Mouse (Mus musculus): ENCODE results near the gene Cd300lb. TPM values are rescaled to one million over a fixed set of nuclear protein-coding genes. Genes with fewer than 3 reads are reported as not detected.

Gene Cd300lb
- polyA plus RNA-seq, 1 experiment: 1.1 TPM

GRCm38 (mm10) chr11:114890542-114890941, 43.6 kb downstream of the Cd300lb start:
- H3K4me3 ChIP-seq (ENCODE audit: control insufficient read depth, insufficient read depth, low read length): no peak overlapping the region; the same call in 1 of the 2 replicates
- no peak for TF ChIP-seq POLR2A (IDR thresholded peaks at IDR 0.05; ENCODE audit: control insufficient read depth, extremely low read depth, insufficient read depth, low read length, poor library complexity)
- no peak for TF ChIP-seq CTCF (IDR thresholded peaks at IDR 0.05; ENCODE audit: borderline replicate concordance, control insufficient read depth, extremely low read depth, insufficient read depth, low read length, poor library complexity)
- no peaks in the 10 kb centered on the region; the same call in 1 of the 2 replicates for H3K27me3 ChIP-seq (ENCODE audit: control insufficient read depth, insufficient read depth, low read length)
- WGBS: 12% methylated on average over 5 of the region's 5 CpGs
- DNase-seq: no peak
- no peaks in the 10 kb centered on the region for H3K36me3 ChIP-seq (ENCODE audit: control insufficient read depth, insufficient read depth, low read length)
- H3K4me1 ChIP-seq (replicated peaks; ENCODE audit: control insufficient read depth, insufficient read depth, low read length): no peaks in the 10 kb centered on the region
- H3K27ac ChIP-seq (ENCODE audit: control insufficient read depth, insufficient read depth, low read length): no peak overlapping the region

DNA sequence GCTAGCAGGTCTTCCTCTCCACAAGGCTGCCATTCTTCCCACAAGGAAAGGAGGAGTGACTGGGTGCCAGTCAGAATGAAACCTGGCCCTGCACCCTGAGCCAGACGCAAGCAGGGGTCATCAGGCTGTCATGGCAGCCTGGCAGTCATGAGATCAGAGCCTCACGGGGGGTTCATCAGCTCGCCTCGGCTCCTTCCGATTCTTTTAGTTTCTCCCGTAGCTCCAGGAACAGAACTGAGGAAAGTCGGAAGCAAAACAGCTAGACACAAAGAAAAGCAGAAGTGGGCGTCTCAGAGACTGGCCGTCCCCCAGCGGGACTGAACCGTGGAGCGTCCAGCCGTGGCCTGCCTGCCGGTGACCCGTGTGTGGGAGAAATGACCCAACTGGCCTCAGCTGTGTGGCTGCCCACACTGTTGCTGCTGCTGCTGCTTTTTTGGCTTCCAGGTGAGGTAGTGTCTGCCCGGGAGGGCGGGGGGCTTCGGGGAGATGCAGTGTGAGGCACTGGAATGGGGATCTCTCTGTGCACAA, 44.1 kb downstream of the Cd300lb start, which contains the start of gene Cd300a:
Gene Cd300a, plus strand, starts transcription at position 51 of the 528 bp plus-strand sequence.
- no peaks in the 10 kb centered on the region for H3K4me1 ChIP-seq (replicated peaks; ENCODE audit: control insufficient read depth, insufficient read depth, low read length)
- H3K36me3 ChIP-seq (ENCODE audit: control insufficient read depth, insufficient read depth, low read length): no peaks in the 10 kb centered on the region
- H3K27ac ChIP-seq (ENCODE audit: control insufficient read depth, insufficient read depth, low read length): no peak within 1 kb of the TSS
- no peak for TF ChIP-seq CTCF (IDR thresholded peaks at IDR 0.05; ENCODE audit: borderline replicate concordance, control insufficient read depth, extremely low read depth, insufficient read depth, low read length, poor library complexity)
- TF ChIP-seq POLR2A (IDR thresholded peaks at IDR 0.05; ENCODE audit: control insufficient read depth, extremely low read depth, insufficient read depth, low read length, poor library complexity): no peak
- DNase-seq: no peak
- no peaks in the 10 kb centered on the region; the same call in 1 of the 2 replicates for H3K27me3 ChIP-seq (ENCODE audit: control insufficient read depth, insufficient read depth, low read length)
- 7% methylated on average over 18 of the region's 18 CpGs for WGBS
- H3K4me3 ChIP-seq (ENCODE audit: control insufficient read depth, insufficient read depth, low read length): no peak within 1 kb of the TSS; the same call in 1 of the 2 replicates

- Histone ChIP-seq H3K4me1 (replicated peaks; ENCODE audit: control insufficient read depth, insufficient read depth, low read length) (peaks cover 6% of the 10 kb centered on the region), H3K27ac (ENCODE audit: control insufficient read depth, insufficient read depth, low read length) (no peak overlapping the region), H3K27me3 (ENCODE audit: control insufficient read depth, insufficient read depth, low read length) (no peaks in the 10 kb centered on the region), H3K4me3 (ENCODE audit: control insufficient read depth, insufficient read depth, low read length) (no peak overlapping the region), H3K36me3 (ENCODE audit: control insufficient read depth, insufficient read depth, low read length) (no peaks in the 10 kb centered on the region)
- 66% methylated on average over 4 of the region's 4 CpGs for WGBS
- no peak for TF ChIP-seq CTCF (IDR thresholded peaks at IDR 0.05; ENCODE audit: borderline replicate concordance, control insufficient read depth, extremely low read depth, insufficient read depth, low read length, poor library complexity)
- TF ChIP-seq POLR2A (IDR thresholded peaks at IDR 0.05; ENCODE audit: control insufficient read depth, extremely low read depth, insufficient read depth, low read length, poor library complexity): no peak
- DNase-seq: no peak
These were observed 49.6 kb downstream of the Cd300lb start for GRCm38 (mm10) chr11:114884380-114885100.

DNA sequence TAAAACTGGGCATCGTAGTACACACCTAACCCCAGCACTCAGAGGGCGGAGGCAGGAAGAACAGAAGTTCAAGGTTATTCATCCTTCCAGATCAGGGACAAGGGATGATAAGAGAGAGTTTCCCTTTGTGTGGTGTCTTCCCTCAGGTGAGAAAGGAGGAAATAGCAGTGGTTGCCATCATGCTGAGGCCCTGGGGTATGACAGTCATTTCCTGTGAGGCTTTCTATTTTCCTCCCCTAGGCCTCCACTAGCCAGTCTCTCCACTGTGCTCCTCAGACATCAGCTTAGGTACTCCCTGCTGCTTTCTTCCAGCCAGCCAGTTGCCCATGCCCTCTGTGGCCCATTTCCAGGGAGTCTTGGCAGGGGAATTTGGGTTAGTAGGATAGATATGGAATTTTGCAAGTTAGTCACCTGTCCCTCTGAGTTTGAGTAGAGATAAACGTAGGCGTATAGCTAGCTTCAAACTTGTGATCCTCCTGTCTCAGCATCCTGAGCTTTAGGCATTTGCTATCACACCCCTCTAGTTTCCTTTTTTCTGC, 50.9 kb downstream of the Cd300lb start:
- Histone ChIP-seq H3K27me3 (ENCODE audit: control insufficient read depth, insufficient read depth, low read length) (no peaks in the 10 kb centered on the region), H3K4me3 (ENCODE audit: control insufficient read depth, insufficient read depth, low read length) (no peak overlapping the region), H3K27ac (ENCODE audit: control insufficient read depth, insufficient read depth, low read length) (no peak overlapping the region), H3K36me3 (ENCODE audit: control insufficient read depth, insufficient read depth, low read length) (no peaks in the 10 kb centered on the region), H3K4me1 (replicated peaks; ENCODE audit: control insufficient read depth, insufficient read depth, low read length) (peaks cover 6% of the 10 kb centered on the region)
- WGBS: 81% methylated on average over 4 of the region's 4 CpGs
- DNase-seq: no peak
- TF ChIP-seq POLR2A (IDR thresholded peaks at IDR 0.05; ENCODE audit: control insufficient read depth, extremely low read depth, insufficient read depth, low read length, poor library complexity) (no peak), CTCF (IDR thresholded peaks at IDR 0.05; ENCODE audit: borderline replicate concordance, control insufficient read depth, extremely low read depth, insufficient read depth, low read length, poor library complexity) (no peak)

- 0% methylated on average over 1 of the region's 1 CpGs for WGBS
- TF ChIP-seq POLR2A (IDR thresholded peaks at IDR 0.05; ENCODE audit: control insufficient read depth, extremely low read depth, insufficient read depth, low read length, poor library complexity) (no peak), CTCF (IDR thresholded peaks at IDR 0.05; ENCODE audit: borderline replicate concordance, control insufficient read depth, extremely low read depth, insufficient read depth, low read length, poor library complexity) (peak; percentile 26; the same call in 1 of the 2 replicates)
- Histone ChIP-seq H3K27ac (ENCODE audit: control insufficient read depth, insufficient read depth, low read length) (no peak overlapping the region), H3K36me3 (ENCODE audit: control insufficient read depth, insufficient read depth, low read length) (no peaks in the 10 kb centered on the region), H3K4me3 (ENCODE audit: control insufficient read depth, insufficient read depth, low read length) (no peak overlapping the region), H3K4me1 (replicated peaks; ENCODE audit: control insufficient read depth, insufficient read depth, low read length) (peaks cover 19% of the 10 kb centered on the region), H3K27me3 (ENCODE audit: control insufficient read depth, insufficient read depth, low read length) (no peaks in the 10 kb centered on the region)
- DNase-seq: peak; percentile 66
These were observed 53.6 kb downstream of the Cd300lb start for GRCm38 (mm10) chr11:114880589-114880988.

DNA sequence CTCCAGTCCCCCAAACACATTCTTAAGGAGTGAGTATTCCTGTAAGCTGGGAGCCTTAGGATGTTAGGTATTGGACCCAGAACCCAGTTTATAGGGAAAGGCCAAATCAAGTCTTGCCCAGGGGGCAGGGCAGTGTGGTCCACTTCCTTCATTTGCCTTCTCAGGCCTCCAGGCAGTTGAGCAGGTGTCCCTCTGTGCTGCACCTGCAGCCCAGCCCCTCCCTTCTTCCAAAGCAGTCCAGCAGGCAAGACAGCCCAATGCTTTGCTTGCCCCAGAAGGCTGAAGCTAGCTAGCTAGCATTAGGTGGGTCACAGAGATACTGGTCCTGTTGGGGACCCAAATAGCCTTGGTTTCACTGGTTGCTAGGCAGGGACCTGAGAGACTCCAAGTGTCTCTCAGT, 54.0 kb downstream of the Cd300lb start:
- Histone ChIP-seq H3K4me1 (replicated peaks; ENCODE audit: control insufficient read depth, insufficient read depth, low read length) (peaks cover 23% of the 10 kb centered on the region), H3K27ac (ENCODE audit: control insufficient read depth, insufficient read depth, low read length) (no peak overlapping the region), H3K4me3 (ENCODE audit: control insufficient read depth, insufficient read depth, low read length) (no peak overlapping the region)

More for the DNA sequence above, 54.0 kb downstream of the Cd300lb start:
- Histone ChIP-seq H3K27me3 (ENCODE audit: control insufficient read depth, insufficient read depth, low read length) (no peaks in the 10 kb centered on the region), H3K36me3 (ENCODE audit: control insufficient read depth, insufficient read depth, low read length) (no peaks in the 10 kb centered on the region)
- no peak for TF ChIP-seq POLR2A (IDR thresholded peaks at IDR 0.05; ENCODE audit: control insufficient read depth, extremely low read depth, insufficient read depth, low read length, poor library complexity)
- no peak for TF ChIP-seq CTCF (IDR thresholded peaks at IDR 0.05; ENCODE audit: borderline replicate concordance, control insufficient read depth, extremely low read depth, insufficient read depth, low read length, poor library complexity)
- DNase-seq: no peak
